Mouse (Mus musculus): Measurements from ENCODE around the gene Spag9. TPM values are rescaled to one million over a fixed set of nuclear protein-coding genes. Genes with fewer than 3 reads are reported as not detected.

Spag9 gene
- total and polyA plus RNA-seq, 3 experiments, result 23.9 to 155 (median 131) TPM

- Histone ChIP-seq H3K9ac (ENCODE audit: low read depth, low read length) (no peak overlapping the region; the same call in 1 of the 2 replicates), H3K4me3 (no peak overlapping the region), H3K36me3 (ENCODE audit: control insufficient read depth, insufficient read depth, low read length) (no peaks in the 10 kb centered on the region), H3K27me3 (ENCODE audit: control insufficient read depth, insufficient read depth, low read length) (no peaks in the 10 kb centered on the region), H3K4me1 (ENCODE audit: control insufficient read depth, insufficient read depth, low read length) (peaks cover 4% of the 10 kb centered on the region), H3K79me2 (replicated peaks; ENCODE audit: control insufficient read depth, insufficient read depth, low read length) (no peaks in the 10 kb centered on the region), H3K27ac (peak overlapping the region; percentile 92)
- TF ChIP-seq CTCF (IDR thresholded peaks at IDR 0.05) (no peak), POLR2A (IDR thresholded peaks at IDR 0.05; ENCODE audit: insufficient read depth, low read depth, low read length) (no peak), EP300 (IDR thresholded peaks at IDR 0.05; ENCODE audit: insufficient read depth, low read depth, low read length) (no peak)
- intact Hi-C loops (cut with DNase I), result loop anchor here (5.0 kb wide), 3 partner anchors 73 to 243 kb away; partner anchors contain the start of gene Tob1
- 92% methylated on average over 6 of the region's 6 CpGs for WGBS
- DNase-seq, result no peak
These were observed 26.7 kb upstream of the Spag9 start for GRCm38 (mm10) chr11:93969171-93969570.

GRCm38 (mm10) chr11:93969799-93970198 is 26.1 kb upstream of the Spag9 start:
- intact Hi-C loops (cut with DNase I), result loop anchor here (5.0 kb wide), 3 partner anchors 73 to 243 kb away; partner anchors contain the start of gene Tob1
- Histone ChIP-seq H3K79me2 (replicated peaks; ENCODE audit: control insufficient read depth, insufficient read depth, low read length) (no peaks in the 10 kb centered on the region), H3K27me3 (ENCODE audit: control insufficient read depth, insufficient read depth, low read length) (no peaks in the 10 kb centered on the region), H3K36me3 (ENCODE audit: control insufficient read depth, insufficient read depth, low read length) (no peaks in the 10 kb centered on the region), H3K27ac (no peak overlapping the region), H3K9ac (ENCODE audit: low read depth, low read length) (no peak overlapping the region), H3K4me3 (no peak overlapping the region), H3K4me1 (ENCODE audit: control insufficient read depth, insufficient read depth, low read length) (peaks cover 4% of the 10 kb centered on the region)
- 35% methylated on average over 1 of the region's 1 CpGs for WGBS
- TF ChIP-seq CTCF (IDR thresholded peaks at IDR 0.05), result no peak
- TF ChIP-seq POLR2A (IDR thresholded peaks at IDR 0.05; ENCODE audit: insufficient read depth, low read depth, low read length), result no peak
- no peak for TF ChIP-seq EP300 (IDR thresholded peaks at IDR 0.05; ENCODE audit: insufficient read depth, low read depth, low read length)
- no peak for DNase-seq

GRCm38 (mm10) chr11:93972951-93973350 is 22.9 kb upstream of the Spag9 start:
- Histone ChIP-seq H3K4me1 (ENCODE audit: control insufficient read depth, insufficient read depth, low read length) (peaks cover 2% of the 10 kb centered on the region), H3K4me3 (no peak overlapping the region), H3K27me3 (ENCODE audit: control insufficient read depth, insufficient read depth, low read length) (no peaks in the 10 kb centered on the region), H3K27ac (no peak overlapping the region), H3K79me2 (replicated peaks; ENCODE audit: control insufficient read depth, insufficient read depth, low read length) (no peaks in the 10 kb centered on the region), H3K9ac (ENCODE audit: low read depth, low read length) (no peak overlapping the region), H3K36me3 (ENCODE audit: control insufficient read depth, insufficient read depth, low read length) (no peaks in the 10 kb centered on the region)
- intact Hi-C loops (cut with DNase I), result no loop called here
- TF ChIP-seq POLR2A (IDR thresholded peaks at IDR 0.05; ENCODE audit: insufficient read depth, low read depth, low read length) (no peak), EP300 (IDR thresholded peaks at IDR 0.05; ENCODE audit: insufficient read depth, low read depth, low read length) (no peak), CTCF (IDR thresholded peaks at IDR 0.05) (no peak)
- 68% methylated on average over 5 of the region's 5 CpGs for WGBS
- no peak for DNase-seq

GRCm38 (mm10) chr11:93979502-93980049 is 16.3 kb upstream of the Spag9 start:
- H3K9ac ChIP-seq (ENCODE audit: low read depth, low read length), result no peak overlapping the region
- WGBS, result 61% methylated on average over 6 of the region's 6 CpGs
- DNase-seq, result no peak
- no peaks in the 10 kb centered on the region for H3K79me2 ChIP-seq (replicated peaks; ENCODE audit: control insufficient read depth, insufficient read depth, low read length)
- H3K4me3 ChIP-seq, result no peak overlapping the region
- H3K4me1 ChIP-seq (ENCODE audit: control insufficient read depth, insufficient read depth, low read length), result no peaks in the 10 kb centered on the region
- H3K27me3 ChIP-seq (ENCODE audit: control insufficient read depth, insufficient read depth, low read length), result no peaks in the 10 kb centered on the region
- H3K27ac ChIP-seq, result no peak overlapping the region
- TF ChIP-seq POLR2A (IDR thresholded peaks at IDR 0.05; ENCODE audit: insufficient read depth, low read depth, low read length) (no peak), CTCF (IDR thresholded peaks at IDR 0.05) (no peak), EP300 (IDR thresholded peaks at IDR 0.05; ENCODE audit: insufficient read depth, low read depth, low read length) (no peak)
- intact Hi-C loops (cut with DNase I), result no loop called here
- no peaks in the 10 kb centered on the region for H3K36me3 ChIP-seq (ENCODE audit: control insufficient read depth, insufficient read depth, low read length)

GRCm38 (mm10) chr11:93984619-93985018 is 11.3 kb upstream of the Spag9 start:
- 94% methylated on average over 3 of the region's 3 CpGs for WGBS
- no peaks in the 10 kb centered on the region for H3K27me3 ChIP-seq (ENCODE audit: control insufficient read depth, insufficient read depth, low read length)
- no peaks in the 10 kb centered on the region for H3K79me2 ChIP-seq (replicated peaks; ENCODE audit: control insufficient read depth, insufficient read depth, low read length)
- TF ChIP-seq CTCF (IDR thresholded peaks at IDR 0.05) (no peak), EP300 (IDR thresholded peaks at IDR 0.05; ENCODE audit: insufficient read depth, low read depth, low read length) (no peak), POLR2A (IDR thresholded peaks at IDR 0.05; ENCODE audit: insufficient read depth, low read depth, low read length) (no peak)
- H3K4me1 ChIP-seq (ENCODE audit: control insufficient read depth, insufficient read depth, low read length), result peaks cover 16% of the 10 kb centered on the region
- intact Hi-C loops (cut with DNase I), result no loop called here
- no peak for DNase-seq
- no peak overlapping the region for H3K27ac ChIP-seq
- H3K9ac ChIP-seq (ENCODE audit: low read depth, low read length), result no peak overlapping the region
- peaks cover 4% of the 10 kb centered on the region for H3K36me3 ChIP-seq (ENCODE audit: control insufficient read depth, insufficient read depth, low read length)
- H3K4me3 ChIP-seq, result no peak overlapping the region

GRCm38 (mm10) chr11:93985265-93985664 is 10.6 kb upstream of the Spag9 start:
- H3K9ac ChIP-seq (ENCODE audit: low read depth, low read length), result no peak overlapping the region
- H3K27me3 ChIP-seq (ENCODE audit: control insufficient read depth, insufficient read depth, low read length), result no peaks in the 10 kb centered on the region
- intact Hi-C loops (cut with DNase I), result no loop called here
- no peak overlapping the region for H3K27ac ChIP-seq
- H3K4me1 ChIP-seq (ENCODE audit: control insufficient read depth, insufficient read depth, low read length), result peaks cover 16% of the 10 kb centered on the region
- no peak for DNase-seq
- H3K36me3 ChIP-seq (ENCODE audit: control insufficient read depth, insufficient read depth, low read length), result peaks cover 4% of the 10 kb centered on the region
- H3K79me2 ChIP-seq (replicated peaks; ENCODE audit: control insufficient read depth, insufficient read depth, low read length), result no peaks in the 10 kb centered on the region
- no peak overlapping the region for H3K4me3 ChIP-seq
- TF ChIP-seq EP300 (IDR thresholded peaks at IDR 0.05; ENCODE audit: insufficient read depth, low read depth, low read length), result no peak
- 86% methylated on average over 5 of the region's 5 CpGs for WGBS

Measured in heart, adult 2 months (tissue).